In the genomic region with DNA sequence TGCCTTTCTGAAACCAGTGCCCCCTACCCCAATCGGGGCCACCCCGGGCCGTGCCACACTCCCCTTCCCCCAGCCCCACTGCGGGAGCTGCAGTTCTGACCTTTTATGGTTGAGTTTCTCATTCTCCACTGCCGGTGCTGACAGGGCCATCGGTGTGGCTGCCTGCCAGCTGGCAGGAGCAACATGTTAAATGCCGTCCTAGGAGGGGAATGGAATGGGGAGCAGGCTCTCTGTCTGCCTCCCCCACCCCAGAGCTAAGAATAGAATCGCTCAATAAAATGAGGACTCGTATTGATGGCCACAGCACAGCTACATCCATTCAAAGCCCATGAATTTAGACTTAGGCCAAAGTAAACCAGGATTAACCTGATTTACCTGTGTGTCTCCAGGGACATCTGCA, we compare ENCODE assay signal across 8 mouse cellular contexts.
DNase-seq lines count a peak whose midpoint lies in the region; ATAC-seq lines count a peak whose summit lies in the region.

No protein-coding gene starts in this region.

- H3K4me2 ChIP-seq in heart, embryonic 13.5 days, result peak overlapping the region; percentile 25

- WGBS in heart, embryonic 13.5 days, result 7% methylated on average over 9 of the region's 9 CpGs

- ATAC-seq in cerebellum, adult (ENCODE audit: insufficient number of reproducible peaks, low FRiP score, low TSS enrichment), result no peak
- ATAC-seq in heart, embryonic 13.5 days (ENCODE audit: extremely low read depth, insufficient number of reproducible peaks, low FRiP score, low TSS enrichment), result peak; percentile 83
- no peak for ATAC-seq in granulocyte monocyte progenitor cell, adult 5-6 weeks (replicated peaks; ENCODE audit: poor library complexity, severe bottlenecking)

- H3K9me3 ChIP-seq in heart, embryonic 13.5 days, result no peaks in the 10 kb centered on the region

- peak; percentile 67 to 71 for DNase-seq in cerebellum, postnatal 14 days
- DNase-seq in brain, adult 2 months (ENCODE audit: low read depth, low spot score), result peak; percentile 22
- peak; percentile 92 for DNase-seq in kidney, postnatal 10 days
- DNase-seq in lung, postnatal 4 days, result peak; percentile 86 to 95
- DNase-seq in c-Kit-positive CD71-positive TER-119-positive erythroid progenitor cells, embryonic 14.5 days (ENCODE audit: low spot score), result no peak

- H3K9ac ChIP-seq in heart, embryonic 13.5 days, result peak overlapping the region; percentile 61

- peaks cover 7% of the 10 kb centered on the region; the same call in 1 of the 2 replicates for H3K36me3 ChIP-seq in heart, embryonic 13.5 days

- no peak overlapping the region for H3K4me3 ChIP-seq in heart, embryonic 13.5 days

- H3K27ac ChIP-seq in heart, embryonic 13.5 days (replicated peaks), result peak overlapping the region; percentile 99

- H3K27me3 ChIP-seq in heart, embryonic 13.5 days (replicated peaks), result no peaks in the 10 kb centered on the region

- peaks cover 67% of the 10 kb centered on the region for H3K4me1 ChIP-seq in heart, embryonic 13.5 days
